Mouse (Mus musculus) olfactory bulb, adult 2 months (tissue): ENCODE measurements around the gene Psmb7. TPM values are rescaled to one million over a fixed set of nuclear protein-coding genes. Genes with fewer than 3 reads are reported as not detected.
A peak's percentile ranks its signal among the peaks of the same experiment; 100 is the strongest.

Source experiments
- H3K27ac ChIP-seq: fragments of 200-500 bp; 2 replicates; pipeline ENCODE4 v1.5.1; 2012; ENCODE audit warnings: low read depth, low read length; ENCODE audit not compliant: insufficient read depth
- H3K4me1 ChIP-seq: fragments of 200-500 bp; 2 replicates; pipeline ENCODE4 v1.6.1; 2012; ENCODE audit warnings: low read length; ENCODE audit not compliant: control insufficient read depth, insufficient read depth
- H3K4me3 ChIP-seq: fragments of 200-500 bp; 2 replicates; pipeline ENCODE4 v1.5.1; 2012; ENCODE audit warnings: mild to moderate bottlenecking, low read depth, low read length, moderate library complexity; ENCODE audit not compliant: insufficient read depth
- CTCF ChIP-seq: fragments of 200-500 bp; IDR thresholded peaks from 2 replicates; pipeline ENCODE4 v1.5.1; 2012; ENCODE audit warnings: low read depth, mild to moderate bottlenecking, low read length, moderate library complexity; ENCODE audit not compliant: insufficient read depth
- POLR2A ChIP-seq: fragments of 200-500 bp; IDR thresholded peaks from 2 replicates; pipeline ENCODE4 v1.6.1; 2012; ENCODE audit warnings: mild to moderate bottlenecking, low read depth, low read length, moderate library complexity; ENCODE audit not compliant: insufficient read depth
- WGBS: fragments of 180-500 bp; shearing (Covaris S2); methylation state at CpG from one replicate; pipeline ENCODE4 v1.1.7; 2018; 5-methylcytosine and 5-hydroxymethylcytosine counted together
- polyA plus RNA-seq: library from polyadenylated mRNA; stranded (reverse); fragments of >200 nt; gene quantifications from 2 replicates; pipeline ENCODE4 v1.2.4, GENCODE M21; 2012; ENCODE audit warnings: low replicate concordance; ENCODE audit not compliant: missing spikeins, insufficient read depth, insufficient read length

Psmb7 gene
- not detected in 2 replicates for polyA plus RNA-seq

DNA sequence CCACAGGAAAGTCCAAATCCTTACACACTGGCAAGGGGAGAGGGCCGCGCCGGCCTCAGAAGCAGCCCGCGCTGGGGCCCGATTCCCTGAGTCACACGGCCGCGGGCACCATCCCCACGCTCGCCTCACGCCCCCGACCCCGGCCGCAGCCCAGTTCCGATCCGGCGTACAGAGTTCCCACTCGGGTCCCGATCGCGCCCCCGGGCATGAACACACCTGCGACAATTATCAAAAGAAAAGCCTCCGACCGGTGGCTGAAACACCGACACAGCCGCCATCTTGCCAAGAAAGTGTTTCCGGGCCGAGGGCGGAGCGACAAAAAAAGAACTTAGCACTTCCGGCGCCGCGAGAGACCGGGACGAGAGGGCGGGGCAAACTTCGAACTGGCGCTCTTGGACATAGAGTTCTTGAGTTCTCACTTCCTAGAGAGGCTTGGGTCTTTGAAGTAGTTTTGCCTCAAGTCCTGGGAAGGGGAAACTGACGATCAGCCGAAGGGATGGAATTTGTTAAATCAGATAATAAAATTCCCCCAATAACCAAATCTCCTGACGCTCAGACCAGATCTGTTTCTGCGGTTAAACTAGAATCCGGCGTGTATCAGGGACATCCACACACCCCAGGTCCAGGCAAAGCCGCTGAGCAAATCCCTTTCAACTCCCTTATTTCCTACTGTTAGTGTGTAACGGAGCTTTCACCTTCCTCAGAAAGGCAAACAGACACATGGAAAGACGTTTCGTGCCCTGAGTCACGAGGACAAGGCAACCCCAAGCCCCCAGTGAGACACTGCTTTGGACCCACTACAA lies at the start of gene Psmb7:
Gene Psmb7 (minus strand): TSS at position 463 of the 803 bp plus-strand sequence.
- WGBS, result 2% methylated on average over 52 of the region's 52 CpGs
- no peak for TF ChIP-seq POLR2A
- TF ChIP-seq CTCF, result no peak
- peak within 1 kb of the TSS; percentile 71 for H3K4me3 ChIP-seq
- H3K27ac ChIP-seq, result no peak within 1 kb of the TSS
- peaks cover 10% of the 10 kb centered on the region for H3K4me1 ChIP-seq

DNA sequence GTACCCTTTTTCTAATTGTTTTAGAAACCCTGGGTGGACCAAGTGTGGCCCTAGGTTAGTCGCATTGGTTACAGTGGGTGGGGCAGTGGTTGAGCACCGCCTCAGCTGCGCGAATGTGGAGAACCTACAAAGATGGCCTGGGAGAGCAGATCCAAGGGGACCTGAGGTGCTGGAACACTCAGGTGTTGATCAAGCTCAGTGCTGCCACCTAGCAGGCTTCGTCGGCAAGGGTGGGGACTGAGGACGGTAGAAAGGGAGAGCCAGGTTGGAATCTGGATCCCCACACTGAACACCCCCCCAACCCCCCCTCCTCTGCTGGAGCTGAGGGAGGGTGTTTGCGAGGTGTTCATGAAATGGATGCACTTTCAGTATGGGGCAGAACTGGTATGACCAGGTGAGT lies 47.7 kb upstream of the Psmb7 start:
- WGBS, result 39% methylated on average over 8 of the region's 8 CpGs
- Histone ChIP-seq H3K4me3 (no peak overlapping the region), H3K4me1 (peaks cover 16% of the 10 kb centered on the region), H3K27ac (no peak overlapping the region)
- TF ChIP-seq CTCF (peak; percentile 27; the same call in 1 of the 2 replicates), POLR2A (no peak)

DNA sequence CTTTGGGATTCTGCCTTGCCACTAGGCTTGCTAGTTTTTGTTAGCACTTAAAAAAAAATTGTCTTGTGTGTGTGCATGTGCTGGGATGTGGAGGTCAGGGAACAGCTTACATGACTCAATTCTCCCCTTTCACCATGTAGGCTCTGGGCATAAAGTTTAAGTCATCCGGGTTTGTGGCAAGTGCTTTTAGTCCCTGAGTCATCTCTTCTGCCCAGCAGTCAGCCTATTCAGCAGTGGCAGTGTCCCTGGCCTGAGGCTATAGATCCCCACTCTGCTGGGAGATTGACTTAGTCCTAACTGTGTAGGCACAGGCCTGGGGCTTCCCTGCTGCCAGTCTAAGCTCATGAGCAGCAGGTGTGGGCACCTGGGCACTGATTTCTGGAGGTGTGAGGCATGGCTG lies 46.0 kb upstream of the Psmb7 start:
- 48% methylated on average over 1 of the region's 1 CpGs for WGBS
- peaks cover 16% of the 10 kb centered on the region for H3K4me1 ChIP-seq
- TF ChIP-seq POLR2A (no peak), CTCF (no peak)
- H3K27ac ChIP-seq, result no peak overlapping the region
- H3K4me3 ChIP-seq, result no peak overlapping the region

DNA sequence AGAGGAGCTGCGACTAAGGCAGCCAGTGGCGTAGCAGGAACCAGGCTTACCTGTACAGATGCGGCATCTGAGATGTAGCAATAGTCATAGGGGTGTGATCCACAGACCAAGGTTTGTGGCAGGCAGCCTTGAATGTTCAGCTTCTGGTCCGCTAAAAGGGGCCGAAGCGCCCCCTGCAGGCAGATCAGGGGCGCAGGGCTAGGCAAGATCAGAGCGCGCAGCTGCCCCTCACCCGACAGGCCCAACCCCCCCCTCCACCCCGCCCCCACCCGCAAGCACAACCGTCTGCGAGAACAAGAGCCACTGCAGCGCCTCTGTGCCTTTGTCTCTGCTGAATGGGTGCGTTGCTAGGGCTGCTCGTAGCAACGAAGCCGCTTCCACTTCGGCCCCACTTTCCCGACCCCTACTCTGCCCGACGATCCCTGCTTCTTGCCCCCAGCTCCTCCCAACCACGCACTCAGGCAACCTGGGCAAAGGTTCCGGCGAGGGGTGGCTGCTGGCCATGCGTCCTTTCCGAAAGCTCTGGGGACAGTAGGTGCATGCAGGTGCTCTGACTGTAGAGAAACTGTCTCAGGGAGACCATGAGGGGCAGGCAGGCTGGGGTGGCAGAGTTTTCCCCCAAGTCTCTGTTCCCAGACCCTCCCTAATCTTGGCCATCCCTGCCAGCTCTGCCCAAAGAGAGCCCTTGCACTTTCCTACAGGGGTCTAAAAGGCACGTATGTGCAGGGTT lies 45.1 kb upstream of the Psmb7 start:
- Histone ChIP-seq H3K27ac (no peak overlapping the region), H3K4me1 (peaks cover 16% of the 10 kb centered on the region), H3K4me3 (peak overlapping the region; percentile 29)
- TF ChIP-seq CTCF, result peak; percentile 37; the same call in 1 of the 2 replicates
- TF ChIP-seq POLR2A, result no peak
- WGBS, result 6% methylated on average over 26 of the region's 29 CpGs

DNA sequence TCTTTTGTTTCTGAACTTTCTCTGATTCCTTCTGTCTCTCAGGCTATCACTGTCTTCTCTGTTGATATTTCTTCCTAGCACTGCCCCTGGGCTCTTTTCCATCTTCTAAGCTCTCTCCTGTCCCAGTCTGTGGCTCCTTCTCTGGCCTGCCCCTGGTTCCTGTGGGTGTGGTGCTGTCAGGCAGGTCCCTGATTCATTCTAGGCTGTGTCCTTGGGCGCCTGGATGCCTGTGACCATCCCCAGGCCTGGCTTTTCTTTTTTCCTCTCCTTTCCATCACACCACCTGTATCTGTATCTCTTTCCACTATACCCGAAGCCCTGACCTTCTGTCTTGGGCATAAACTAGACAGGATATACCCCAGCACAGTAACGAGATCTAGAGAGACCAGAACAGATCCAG lies 41.9 kb upstream of the Psmb7 start:
- WGBS, result 83% methylated on average over 3 of the region's 3 CpGs
- H3K27ac ChIP-seq, result no peak overlapping the region
- H3K4me3 ChIP-seq, result no peak overlapping the region
- H3K4me1 ChIP-seq, result peaks cover 12% of the 10 kb centered on the region
- TF ChIP-seq CTCF, result no peak
- no peak for TF ChIP-seq POLR2A

DNA sequence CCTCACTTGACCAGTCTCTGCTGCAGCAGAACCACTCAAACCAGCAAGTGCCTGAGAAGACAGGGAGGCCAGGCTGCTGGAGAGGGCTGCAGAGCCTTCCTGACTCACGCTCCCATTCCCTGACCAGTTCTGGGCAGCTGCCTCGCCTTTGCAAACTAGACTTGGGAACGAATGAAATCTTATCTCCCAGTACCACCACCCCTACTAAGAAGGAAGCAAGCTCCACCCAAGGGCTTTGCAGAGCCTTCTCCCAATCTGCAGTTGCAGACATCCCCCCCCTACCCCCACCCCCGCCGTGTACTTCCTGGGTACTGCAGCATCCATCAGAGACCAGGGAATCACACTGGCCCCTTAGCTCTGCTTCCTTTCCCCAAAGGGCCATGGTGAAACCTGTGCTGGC lies 39.2 kb upstream of the Psmb7 start:
- TF ChIP-seq CTCF, result no peak
- TF ChIP-seq POLR2A, result no peak
- Histone ChIP-seq H3K27ac (no peak overlapping the region), H3K4me3 (no peak overlapping the region), H3K4me1 (no peaks in the 10 kb centered on the region)
- WGBS, result 92% methylated on average over 5 of the region's 5 CpGs

DNA sequence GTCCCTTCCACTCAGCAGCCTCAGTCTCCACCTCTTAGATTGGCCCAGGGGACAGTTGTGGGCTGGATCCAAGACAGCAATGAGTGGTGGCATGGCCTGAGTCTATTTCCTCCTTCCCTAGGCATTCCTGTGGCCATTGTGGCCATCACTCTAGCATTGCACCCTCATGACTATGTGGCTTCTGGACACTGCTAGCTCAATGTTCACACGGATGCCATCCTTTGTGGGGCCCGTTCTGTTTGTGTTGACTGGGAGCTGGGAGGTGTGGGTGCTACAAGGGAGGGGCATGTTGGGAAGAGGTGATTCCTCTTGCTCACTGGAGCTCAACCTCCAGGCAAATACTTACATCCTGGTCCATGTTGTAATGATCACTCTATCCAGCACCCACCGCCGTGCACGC lies 38.3 kb upstream of the Psmb7 start:
- Histone ChIP-seq H3K27ac (no peak overlapping the region), H3K4me1 (no peaks in the 10 kb centered on the region), H3K4me3 (no peak overlapping the region)
- no peak for TF ChIP-seq POLR2A
- TF ChIP-seq CTCF, result no peak
- WGBS, result 92% methylated on average over 5 of the region's 5 CpGs

DNA sequence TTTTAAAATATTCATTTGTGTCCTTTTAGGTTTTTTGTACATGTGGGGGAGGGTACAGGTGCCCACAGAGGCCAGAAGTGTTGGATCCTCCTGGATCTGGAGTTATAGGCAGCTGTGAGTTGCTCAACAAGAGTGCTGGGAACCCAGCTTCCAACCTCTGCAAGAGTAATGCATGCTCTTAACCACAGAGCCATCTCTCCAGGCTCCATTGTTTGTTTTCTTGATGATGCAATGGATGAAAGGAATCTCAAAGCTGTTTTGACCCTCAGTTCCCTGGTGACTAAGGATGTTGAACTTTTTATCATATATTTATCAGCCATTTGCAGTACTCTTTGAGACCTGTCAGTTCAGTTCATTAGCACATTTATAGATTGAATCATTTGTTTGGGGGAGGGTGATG lies 35.1 kb upstream of the Psmb7 start:
- no peak for TF ChIP-seq POLR2A
- no peak for TF ChIP-seq CTCF
- Histone ChIP-seq H3K27ac (no peak overlapping the region), H3K4me1 (no peaks in the 10 kb centered on the region), H3K4me3 (no peak overlapping the region)

DNA sequence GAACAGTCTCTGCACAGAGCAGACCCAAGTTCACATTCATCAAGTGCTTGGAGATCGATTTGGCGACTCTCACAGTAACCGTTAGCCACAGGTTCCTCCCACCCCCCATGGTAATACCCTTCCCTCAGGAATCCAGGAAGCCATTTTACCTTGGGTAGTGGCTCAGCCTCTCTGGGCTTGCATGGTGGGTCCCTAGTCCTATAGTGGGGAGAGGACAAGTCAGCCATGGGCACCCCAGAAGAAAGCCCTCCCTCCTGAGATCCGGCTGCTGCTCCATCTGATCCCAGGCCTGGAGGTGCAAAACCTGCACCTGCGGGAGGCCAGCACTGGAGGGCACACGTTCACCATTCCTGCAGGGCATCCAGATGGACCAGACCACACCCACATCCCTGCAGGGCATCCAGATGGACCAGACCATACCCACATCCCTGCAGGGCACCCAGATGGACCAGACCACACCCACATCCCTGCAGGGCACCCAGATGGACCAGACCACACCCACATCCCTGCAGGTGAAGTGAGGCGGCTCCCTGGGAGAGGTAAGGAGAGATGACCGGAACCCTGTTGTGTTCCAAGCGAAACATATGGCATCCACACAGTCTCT lies 31.6 kb upstream of the Psmb7 start:
- 71% methylated on average over 9 of the region's 9 CpGs for WGBS
- Histone ChIP-seq H3K27ac (no peak overlapping the region), H3K4me3 (no peak overlapping the region), H3K4me1 (no peaks in the 10 kb centered on the region)
- TF ChIP-seq POLR2A, result no peak
- no peak for TF ChIP-seq CTCF
